Mouse (Mus musculus): Measurements from ENCODE around the gene St13.

DNA sequence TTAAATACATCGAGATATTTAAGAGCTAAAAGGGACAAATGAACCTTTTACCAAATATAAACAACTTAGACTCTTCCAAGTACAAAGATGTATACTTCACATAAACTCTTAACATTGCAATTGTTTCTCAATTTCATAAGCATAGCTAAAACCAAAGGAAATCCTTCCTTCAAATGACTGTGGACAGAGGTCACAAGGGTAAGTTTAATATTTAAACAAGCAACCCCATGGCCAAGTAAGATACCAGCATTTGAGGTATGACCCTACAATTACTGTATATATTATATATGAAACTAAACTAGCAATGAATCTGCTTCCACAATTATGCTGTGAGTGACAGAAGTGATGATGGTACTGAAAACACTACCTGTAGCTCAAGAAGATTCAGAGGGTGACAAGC lies 35.6 kb downstream of the St13 start:
- TF ChIP-seq CTCF (conservative IDR thresholded peaks at IDR 0.05; ENCODE audit: low read length) = no peak
- TF ChIP-seq POU5F1 (IDR thresholded peaks at IDR 0.05; ENCODE audit: borderline replicate concordance, low read length) = no peak
- TF ChIP-seq NANOG (IDR thresholded peaks at IDR 0.05; ENCODE audit: borderline replicate concordance, low read length) = no peak
